Mouse (Mus musculus) urinary bladder, postnatal 36 days (tissue): ENCODE data around the gene Rfng.
"Not testable (repeated sequence)": the region's sequence is repeated elsewhere in the genome, so short reads cannot be mapped to it uniquely, and the experiment has no call there.

Source experiments
- DNase-seq, 2 experiments: peaks; one replicate each; pipeline ENCODE4 v3.0.0; 2022; ENCODE audit warnings: low spot score in 2 of 2, mixed read lengths in 1 of 2

Rfng gene

GRCm38 (mm10) chr11:120773463-120774190 is 10.4 kb downstream of the Rfng start:
- DNase-seq, result no peak

- no peak for DNase-seq
Measured at GRCm38 (mm10) chr11:120772749-120773148, 11.3 kb downstream of the Rfng start.

- no peak for DNase-seq
Measured at GRCm38 (mm10) chr11:120768206-120768605, 15.8 kb downstream of the Rfng start.

GRCm38 (mm10) chr11:120767023-120767422 is 17.0 kb downstream of the Rfng start:
- DNase-seq, result not testable (repeated sequence)

DNA sequence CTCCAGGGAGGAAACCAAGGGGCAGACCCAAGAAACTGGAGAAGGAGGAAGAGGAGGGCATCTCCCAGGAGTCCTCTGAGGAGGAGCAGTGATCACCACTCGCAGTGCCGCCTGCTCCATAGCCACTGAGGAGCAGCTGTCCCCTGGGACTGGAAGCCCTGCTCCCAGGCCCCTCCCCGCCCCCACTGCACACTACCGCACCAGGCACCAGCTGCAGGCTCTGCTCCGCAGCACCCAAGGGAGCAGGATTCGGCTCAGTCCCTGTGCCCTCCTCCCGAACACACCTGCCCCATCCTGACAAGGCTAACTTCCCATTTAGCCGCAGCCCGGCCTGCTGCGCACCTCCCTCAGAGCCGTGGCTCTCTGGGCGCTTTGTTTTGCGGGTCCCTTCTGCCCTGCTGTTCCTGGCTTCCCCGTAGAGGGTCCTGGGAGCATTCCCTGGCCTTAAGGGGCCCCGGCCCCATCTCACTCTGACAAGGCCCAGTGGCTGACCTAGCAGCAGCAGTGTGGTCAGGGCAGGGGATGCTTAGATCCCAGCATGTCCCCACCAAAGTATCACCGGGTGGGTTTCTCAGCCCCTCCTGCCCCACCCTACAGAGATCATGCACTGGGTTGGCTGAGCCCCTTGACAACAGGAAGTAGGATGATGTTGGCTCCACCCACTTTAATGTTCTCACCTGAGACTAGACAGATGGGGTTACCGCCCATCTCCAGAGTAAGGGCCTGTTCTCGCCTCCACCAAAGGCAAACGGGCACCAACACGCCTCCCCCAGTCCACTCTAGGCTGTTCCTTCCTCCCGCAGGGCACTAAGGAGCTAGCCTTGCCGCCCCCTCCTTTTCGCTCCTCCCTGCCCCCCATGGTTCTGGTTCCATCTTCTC is 20.6 kb downstream of the Rfng start:
- not testable (repeated sequence) for DNase-seq

- not testable (repeated sequence) for DNase-seq
Measured at GRCm38 (mm10) chr11:120762672-120763041, 21.4 kb downstream of the Rfng start, which contains the start of gene Hmga1b. Gene Hmga1b, plus strand, starts transcription at chr11:120762794.

DNA sequence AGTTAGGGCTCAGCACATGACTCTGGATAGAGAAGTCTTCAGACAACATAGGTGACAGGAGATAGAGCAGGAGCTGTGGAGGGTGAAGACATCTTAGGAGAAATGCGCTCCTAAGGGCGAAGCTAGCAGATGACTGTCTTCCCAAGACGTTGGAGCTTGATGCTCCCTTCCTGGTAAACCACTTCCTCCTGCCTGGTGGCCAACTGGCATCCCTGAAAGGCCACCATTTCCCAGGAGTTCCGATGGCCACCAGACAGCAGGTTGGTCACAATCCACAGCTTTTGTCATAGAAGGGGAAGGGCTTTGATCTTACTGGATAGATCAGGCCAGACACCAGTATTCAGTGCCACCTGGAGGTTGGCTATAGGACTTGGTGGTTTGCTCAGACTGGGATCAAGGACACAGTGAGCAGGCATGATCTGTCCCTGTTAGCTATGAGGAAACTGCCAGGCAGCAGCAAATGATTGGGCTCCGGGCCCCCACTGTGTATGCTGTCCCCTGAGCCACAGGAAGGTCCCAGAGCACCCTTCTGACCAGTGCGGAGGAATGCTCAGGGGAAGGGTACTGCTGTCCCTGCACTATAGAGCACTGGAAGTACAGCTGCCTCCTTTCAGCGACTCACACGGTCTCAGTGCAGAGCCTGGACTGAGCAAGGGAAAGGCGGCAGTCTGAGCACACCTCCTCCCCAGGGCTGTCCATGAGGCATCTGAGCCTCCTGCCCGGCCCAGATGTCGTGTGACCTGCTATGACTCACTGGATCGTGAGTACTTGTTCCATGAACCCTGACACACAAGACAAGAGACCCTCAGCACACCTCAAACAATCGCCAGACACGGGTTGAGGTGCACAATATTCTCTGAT is 22.0 kb downstream of the Rfng start:
- DNase-seq, result no peak

DNA sequence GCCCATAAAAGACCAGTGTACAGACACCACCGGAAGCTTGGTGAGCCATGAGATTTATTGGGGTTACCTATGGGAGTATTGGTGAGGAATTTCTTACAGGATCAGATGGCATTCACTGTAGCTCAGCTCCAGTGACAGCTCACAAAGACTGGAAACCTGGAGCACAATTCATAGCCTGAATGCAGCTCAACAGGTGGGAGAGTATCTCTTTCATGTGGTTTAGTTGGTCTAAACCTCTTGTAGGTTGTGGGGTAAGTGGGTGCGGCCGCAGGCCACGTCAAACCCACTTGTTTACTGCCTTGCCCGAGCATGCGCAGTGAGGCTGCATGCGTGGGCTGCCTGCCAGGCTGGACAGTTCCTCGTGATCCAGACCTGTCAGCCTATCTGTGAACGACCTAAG is 23.8 kb downstream of the Rfng start:
- no peak for DNase-seq

GRCm38 (mm10) chr11:120751606-120752005 is 32.4 kb downstream of the Rfng start:
- no peak for DNase-seq

DNA sequence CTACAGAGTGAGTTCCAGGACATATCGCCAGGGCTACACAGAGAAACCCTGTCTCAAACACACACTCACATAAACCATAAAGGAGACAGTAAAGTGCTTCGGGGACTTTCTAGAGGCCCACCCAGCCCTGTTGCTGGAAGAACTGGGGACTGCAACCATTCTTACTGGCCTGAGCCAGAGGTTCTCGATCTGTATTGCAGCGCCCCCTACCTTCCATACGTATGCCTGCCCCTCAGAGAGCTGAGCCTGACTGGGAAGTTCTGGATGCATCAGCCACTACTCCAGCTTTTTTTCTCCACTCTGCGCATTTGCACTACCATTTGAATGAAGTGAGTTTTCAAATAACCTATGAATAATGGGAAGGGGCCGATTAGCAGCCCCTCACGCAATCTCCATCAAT is 34.6 kb downstream of the Rfng start:
- DNase-seq, result peak in 1 of 2 experiments; percentile 36

GRCm38 (mm10) chr11:120747974-120748373 is 36.0 kb downstream of the Rfng start:
- DNase-seq, result no peak

- no peak for DNase-seq
Measured at GRCm38 (mm10) chr11:120744121-120744701, 39.8 kb downstream of the Rfng start.

DNA sequence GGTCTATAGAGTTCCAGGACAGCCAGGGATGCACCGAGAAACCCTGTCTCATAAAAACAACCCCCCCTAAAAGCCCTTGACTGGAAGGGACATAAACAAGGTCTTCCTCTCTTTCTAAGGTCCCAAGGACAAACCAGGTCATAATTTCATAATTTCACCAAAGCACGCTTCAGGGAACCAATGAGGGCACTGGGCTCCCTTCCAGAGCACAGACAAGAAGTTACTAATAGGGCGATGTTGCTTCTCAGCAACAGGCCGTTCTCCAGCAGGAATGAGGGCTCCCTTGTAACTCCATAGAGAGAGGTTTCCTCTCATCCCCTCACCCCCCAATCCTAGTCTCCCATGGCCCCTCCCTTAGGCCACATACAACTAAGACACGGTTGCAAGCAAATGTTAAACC is 43.0 kb downstream of the Rfng start:
- DNase-seq, result no peak

DNA sequence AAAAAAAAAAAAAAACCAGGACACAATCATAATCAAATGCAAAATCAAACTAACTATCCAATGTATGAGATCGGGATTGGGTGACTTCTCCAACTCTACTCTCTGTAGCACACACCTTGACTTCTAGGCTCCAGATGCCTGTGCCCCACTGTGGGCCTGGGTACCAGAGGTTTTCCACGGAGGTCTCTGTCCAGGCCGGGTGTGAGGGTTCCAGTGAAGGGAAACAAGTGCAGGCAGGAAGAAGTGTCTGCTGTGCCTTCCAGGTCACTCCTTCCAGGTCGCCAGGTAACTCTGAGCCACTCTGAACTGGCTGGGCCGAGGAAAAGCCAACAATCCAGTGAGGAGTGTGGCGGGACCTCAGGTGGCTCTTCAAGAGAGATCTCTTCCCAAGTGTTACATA is 47.6 kb downstream of the Rfng start:
- no peak for DNase-seq

- peak; percentile 49 to 80 for DNase-seq
Measured at GRCm38 (mm10) chr11:120733521-120733920, 50.5 kb downstream of the Rfng start.

GRCm38 (mm10) chr11:120731858-120732680 is 51.9 kb downstream of the Rfng start, which contains the start of gene Cbr2:
Gene Cbr2, minus strand, starts transcription at chr11:120732114.
- peak; percentile 56 to 65 for DNase-seq

- no peak for DNase-seq
Measured at GRCm38 (mm10) chr11:120731395-120731794, 52.6 kb downstream of the Rfng start.
